Mouse (Mus musculus): ENCODE measurements around the gene Sult6b2. TPM values are rescaled to one million over a fixed set of nuclear protein-coding genes. Genes with fewer than 3 reads are reported as not detected.

The Sult6b2 gene
- polyA plus RNA-seq (2011; ENCODE audit: insufficient read depth, insufficient read length, low read depth, missing spikeins), result not detected in 2 replicates

DNA sequence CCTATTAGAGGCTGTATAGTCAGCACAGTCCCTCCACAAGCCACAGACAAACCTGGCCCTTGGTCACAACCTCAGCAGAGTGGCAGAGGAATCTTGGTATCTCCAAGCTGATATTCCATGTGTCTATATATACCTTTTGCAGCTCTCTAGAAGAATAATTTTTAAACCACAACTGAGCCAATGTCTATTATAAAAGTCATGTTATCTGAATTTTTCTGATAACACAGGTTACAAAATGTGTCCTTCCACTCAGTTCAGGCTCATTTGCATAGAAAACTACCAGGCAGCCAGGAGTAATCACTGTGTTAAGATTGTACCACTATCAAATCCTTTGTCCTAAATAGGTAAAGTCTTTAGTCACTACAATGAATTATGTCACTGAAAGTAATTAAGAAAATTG lies at the start of gene Sult6b2:
TSS of gene Sult6b2 (minus strand) at position 101 of the 400 bp plus-strand sequence.
- no peak within 1 kb of the TSS for H3K4me3 ChIP-seq (ENCODE audit: low read depth, low read length)
- H3K9me3 ChIP-seq (replicated peaks; ENCODE audit: control insufficient read depth, insufficient read depth, low read length, poor library complexity, severe bottlenecking), result no peaks in the 10 kb centered on the region
- no peak within 1 kb of the TSS for H3K9ac ChIP-seq (ENCODE audit: low read depth, poor library complexity, severe bottlenecking)
- no peaks in the 10 kb centered on the region for H3K36me3 ChIP-seq (ENCODE audit: control insufficient read depth, insufficient read depth, low read length, poor library complexity, severe bottlenecking)
- H3K4me1 ChIP-seq (ENCODE audit: control insufficient read depth, insufficient read depth, low read length), result peaks cover 1% of the 10 kb centered on the region
- TF ChIP-seq EP300 (IDR thresholded peaks at IDR 0.05; ENCODE audit: insufficient read depth, low read depth, low read length), result no peak
- no peak for TF ChIP-seq CTCF (IDR thresholded peaks at IDR 0.05; ENCODE audit: low read depth, low read length)
- TF ChIP-seq POLR2A (IDR thresholded peaks at IDR 0.05; ENCODE audit: insufficient read depth, low read length), result no peak
- H3K27me3 ChIP-seq (ENCODE audit: control insufficient read depth, insufficient read depth, low read length, poor library complexity, severe bottlenecking), result no peaks in the 10 kb centered on the region
- no peak within 1 kb of the TSS for H3K27ac ChIP-seq (ENCODE audit: insufficient read depth, low read length)

DNA sequence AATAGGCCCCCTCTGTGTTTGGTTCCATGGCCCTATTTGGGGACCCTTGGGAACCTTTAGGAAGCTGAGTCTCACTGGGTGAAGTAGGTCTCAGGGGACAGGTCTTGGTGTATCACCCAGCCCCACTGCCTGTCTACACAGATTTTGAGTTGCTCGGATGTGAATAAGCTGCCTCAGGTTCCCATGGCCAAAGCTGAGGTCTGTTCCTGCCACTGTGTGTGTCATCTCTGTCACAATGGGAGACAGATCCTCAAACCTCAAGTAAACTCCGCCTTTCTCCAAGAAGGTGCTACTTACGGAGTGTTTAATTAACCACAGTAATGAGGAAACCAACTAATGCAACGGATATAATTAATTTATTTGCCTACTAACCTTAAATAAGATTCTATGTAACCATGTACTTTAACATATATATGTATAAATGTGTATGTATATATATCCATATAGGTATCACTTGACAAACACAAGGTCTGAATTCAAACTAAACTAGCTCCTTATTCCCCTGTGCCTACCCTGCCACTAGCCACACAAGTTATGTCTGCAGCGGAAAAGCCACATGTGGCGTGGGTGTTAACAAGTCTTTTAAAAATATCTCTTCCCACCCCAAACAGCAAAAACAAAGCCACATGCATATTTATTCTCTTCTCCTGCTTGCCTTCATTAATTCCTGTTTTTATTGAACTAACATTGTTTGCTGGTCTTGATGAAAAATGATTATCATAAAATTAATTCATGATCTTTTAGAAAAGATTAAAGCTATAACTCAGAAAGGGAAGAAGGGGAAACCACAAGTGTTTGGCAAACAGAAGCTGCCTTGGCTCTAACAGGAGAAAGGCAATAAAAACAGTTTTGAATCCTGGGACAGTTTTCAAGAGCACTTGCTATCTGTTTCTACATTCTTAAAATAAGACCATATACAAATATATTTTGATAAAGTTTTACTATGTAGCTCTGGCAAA lies 48.4 kb upstream of the Sult6b2 start:
- peaks cover 2% of the 10 kb centered on the region for H3K4me1 ChIP-seq (ENCODE audit: control insufficient read depth, insufficient read depth, low read length)
- no peak overlapping the region for H3K27ac ChIP-seq (ENCODE audit: insufficient read depth, low read length)
- H3K9ac ChIP-seq (ENCODE audit: low read depth, poor library complexity, severe bottlenecking), result no peak overlapping the region
- no peaks in the 10 kb centered on the region for H3K36me3 ChIP-seq (ENCODE audit: control insufficient read depth, insufficient read depth, low read length, poor library complexity, severe bottlenecking)
- H3K4me3 ChIP-seq (ENCODE audit: low read depth, low read length), result no peak overlapping the region
- H3K27me3 ChIP-seq (ENCODE audit: control insufficient read depth, insufficient read depth, low read length, poor library complexity, severe bottlenecking), result no peaks in the 10 kb centered on the region; the same call in 1 of the 2 replicates
- TF ChIP-seq CTCF (IDR thresholded peaks at IDR 0.05; ENCODE audit: low read depth, low read length) (no peak), EP300 (IDR thresholded peaks at IDR 0.05; ENCODE audit: insufficient read depth, low read depth, low read length) (no peak), POLR2A (IDR thresholded peaks at IDR 0.05; ENCODE audit: insufficient read depth, low read length) (no peak)
- no peaks in the 10 kb centered on the region for H3K9me3 ChIP-seq (replicated peaks; ENCODE audit: control insufficient read depth, insufficient read depth, low read length, poor library complexity, severe bottlenecking)

DNA sequence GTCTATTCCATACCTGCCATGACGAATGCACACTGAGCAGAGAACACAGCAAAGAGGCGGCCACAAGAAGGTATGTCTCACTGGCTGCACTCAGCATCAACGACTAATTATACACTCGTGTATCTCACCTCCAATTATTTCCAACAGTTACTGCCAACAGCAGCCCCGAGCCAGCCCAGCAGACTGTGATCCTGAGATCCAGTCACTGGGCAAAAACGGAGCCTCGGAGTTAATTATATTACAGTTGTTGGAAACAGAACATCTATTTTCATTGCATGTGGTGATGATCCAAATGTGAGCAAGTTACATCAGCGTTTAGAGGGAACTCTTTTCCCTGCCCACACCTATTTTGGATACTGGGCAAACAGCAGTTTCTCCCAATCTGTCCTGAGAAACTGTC lies 46.1 kb upstream of the Sult6b2 start:
- H3K36me3 ChIP-seq (ENCODE audit: control insufficient read depth, insufficient read depth, low read length, poor library complexity, severe bottlenecking), result no peaks in the 10 kb centered on the region

DNA sequence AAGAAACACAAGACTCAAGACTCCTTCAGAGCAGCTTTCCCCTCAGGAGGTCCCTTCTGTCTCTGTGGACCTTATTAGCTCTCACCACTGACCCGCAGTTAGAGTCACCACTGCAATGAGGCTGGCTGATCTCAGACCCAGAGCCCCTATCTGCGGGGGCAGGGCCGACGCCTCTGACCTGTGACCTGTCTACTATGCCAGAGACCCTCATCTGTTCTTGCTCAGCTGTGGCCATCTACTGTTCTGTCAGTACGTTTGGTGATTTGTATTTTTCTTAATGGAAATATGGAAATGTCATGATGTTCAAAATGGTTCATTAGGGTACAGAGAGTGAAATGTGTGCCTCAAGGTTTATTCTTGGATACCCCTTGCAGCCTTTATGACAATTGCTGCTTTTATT lies 45.0 kb upstream of the Sult6b2 start:
- no peaks in the 10 kb centered on the region for H3K9me3 ChIP-seq (replicated peaks; ENCODE audit: control insufficient read depth, insufficient read depth, low read length, poor library complexity, severe bottlenecking)
- no peak overlapping the region for H3K27ac ChIP-seq (ENCODE audit: insufficient read depth, low read length)
- no peaks in the 10 kb centered on the region for H3K27me3 ChIP-seq (ENCODE audit: control insufficient read depth, insufficient read depth, low read length, poor library complexity, severe bottlenecking)
- no peak overlapping the region for H3K9ac ChIP-seq (ENCODE audit: low read depth, poor library complexity, severe bottlenecking)
- H3K4me1 ChIP-seq (ENCODE audit: control insufficient read depth, insufficient read depth, low read length), result no peaks in the 10 kb centered on the region
- H3K4me3 ChIP-seq (ENCODE audit: low read depth, low read length), result no peak overlapping the region
- no peak for TF ChIP-seq EP300 (IDR thresholded peaks at IDR 0.05; ENCODE audit: insufficient read depth, low read depth, low read length)
- no peak for TF ChIP-seq POLR2A (IDR thresholded peaks at IDR 0.05; ENCODE audit: insufficient read depth, low read length)
- TF ChIP-seq CTCF (IDR thresholded peaks at IDR 0.05; ENCODE audit: low read depth, low read length), result no peak
- no peaks in the 10 kb centered on the region for H3K36me3 ChIP-seq (ENCODE audit: control insufficient read depth, insufficient read depth, low read length, poor library complexity, severe bottlenecking)

More for the DNA sequence above, 46.1 kb upstream of the Sult6b2 start:
- Histone ChIP-seq H3K4me3 (ENCODE audit: low read depth, low read length) (no peak overlapping the region), H3K9me3 (replicated peaks; ENCODE audit: control insufficient read depth, insufficient read depth, low read length, poor library complexity, severe bottlenecking) (no peaks in the 10 kb centered on the region), H3K27ac (ENCODE audit: insufficient read depth, low read length) (no peak overlapping the region), H3K4me1 (ENCODE audit: control insufficient read depth, insufficient read depth, low read length) (no peaks in the 10 kb centered on the region), H3K27me3 (ENCODE audit: control insufficient read depth, insufficient read depth, low read length, poor library complexity, severe bottlenecking) (no peaks in the 10 kb centered on the region; the same call in 1 of the 2 replicates), H3K9ac (ENCODE audit: low read depth, poor library complexity, severe bottlenecking) (no peak overlapping the region)
- TF ChIP-seq EP300 (IDR thresholded peaks at IDR 0.05; ENCODE audit: insufficient read depth, low read depth, low read length) (no peak), CTCF (IDR thresholded peaks at IDR 0.05; ENCODE audit: low read depth, low read length) (no peak), POLR2A (IDR thresholded peaks at IDR 0.05; ENCODE audit: insufficient read depth, low read length) (no peak)

DNA sequence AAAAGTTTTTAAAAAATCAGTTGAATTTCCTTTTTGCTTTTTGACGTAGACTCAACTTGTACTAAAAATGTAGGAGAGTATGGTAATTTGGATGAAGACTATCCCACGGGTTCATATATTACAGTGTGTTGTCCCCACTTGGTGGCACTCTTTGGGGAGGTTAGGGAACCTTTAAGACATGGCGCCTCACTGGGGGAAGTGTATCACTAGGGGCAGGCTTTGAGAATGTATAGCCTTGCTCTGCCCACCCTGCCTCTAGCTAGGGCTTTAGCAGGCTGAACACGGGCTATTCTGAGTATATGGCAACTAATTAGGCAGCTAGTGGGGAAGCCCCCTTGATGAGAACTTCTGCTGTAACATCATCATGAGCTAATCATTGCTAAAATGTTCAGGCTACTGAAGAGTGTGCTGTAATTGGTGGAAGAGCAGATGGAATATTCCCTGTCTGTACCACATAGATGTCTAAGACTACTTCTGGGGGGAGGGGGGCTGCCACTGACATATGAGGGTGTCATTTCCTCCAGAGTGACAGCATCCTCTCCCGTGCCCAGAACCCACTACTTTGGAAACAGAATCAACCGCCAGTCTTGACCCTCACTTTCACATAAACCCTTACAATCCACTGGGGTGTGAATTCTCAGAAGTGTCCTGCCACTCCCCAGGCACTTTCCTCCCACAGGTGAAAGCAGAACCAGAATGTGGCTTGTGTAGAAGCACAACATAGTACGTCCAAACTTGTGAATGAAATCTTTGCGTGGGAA lies 43.8 kb upstream of the Sult6b2 start:
- H3K27me3 ChIP-seq (ENCODE audit: control insufficient read depth, insufficient read depth, low read length, poor library complexity, severe bottlenecking), result no peaks in the 10 kb centered on the region
- H3K9ac ChIP-seq (ENCODE audit: low read depth, poor library complexity, severe bottlenecking), result no peak overlapping the region
- H3K4me1 ChIP-seq (ENCODE audit: control insufficient read depth, insufficient read depth, low read length), result no peaks in the 10 kb centered on the region
- no peak for TF ChIP-seq POLR2A (IDR thresholded peaks at IDR 0.05; ENCODE audit: insufficient read depth, low read length)
- no peak for TF ChIP-seq EP300 (IDR thresholded peaks at IDR 0.05; ENCODE audit: insufficient read depth, low read depth, low read length)
- no peak for TF ChIP-seq CTCF (IDR thresholded peaks at IDR 0.05; ENCODE audit: low read depth, low read length)
- H3K36me3 ChIP-seq (ENCODE audit: control insufficient read depth, insufficient read depth, low read length, poor library complexity, severe bottlenecking), result no peaks in the 10 kb centered on the region
- H3K9me3 ChIP-seq (replicated peaks; ENCODE audit: control insufficient read depth, insufficient read depth, low read length, poor library complexity, severe bottlenecking), result no peaks in the 10 kb centered on the region
- H3K27ac ChIP-seq (ENCODE audit: insufficient read depth, low read length), result no peak overlapping the region
- no peak overlapping the region for H3K4me3 ChIP-seq (ENCODE audit: low read depth, low read length)
